Mouse (Mus musculus) thymus, adult 2 months (tissue): ENCODE measurements around the gene Tnpo2.

Experiments used
- CTCF ChIP-seq: fragments of 200-500 bp; IDR thresholded peaks from 2 replicates; pipeline ENCODE4 v1.5.1; 2012; ENCODE audit warnings: mild to moderate bottlenecking, control low read depth, low read length, moderate library complexity, borderline replicate concordance; ENCODE audit not compliant: control insufficient read depth, poor library complexity, insufficient read depth; ENCODE audit errors: extremely low read depth
- POLR2A ChIP-seq: fragments of 200-500 bp; IDR thresholded peaks from 2 replicates; pipeline ENCODE4 v1.6.1; 2012; ENCODE audit warnings: mild to moderate bottlenecking, low read length, control low read depth, moderate library complexity; ENCODE audit not compliant: control insufficient read depth, poor library complexity, insufficient read depth; ENCODE audit errors: extremely low read depth

DNA sequence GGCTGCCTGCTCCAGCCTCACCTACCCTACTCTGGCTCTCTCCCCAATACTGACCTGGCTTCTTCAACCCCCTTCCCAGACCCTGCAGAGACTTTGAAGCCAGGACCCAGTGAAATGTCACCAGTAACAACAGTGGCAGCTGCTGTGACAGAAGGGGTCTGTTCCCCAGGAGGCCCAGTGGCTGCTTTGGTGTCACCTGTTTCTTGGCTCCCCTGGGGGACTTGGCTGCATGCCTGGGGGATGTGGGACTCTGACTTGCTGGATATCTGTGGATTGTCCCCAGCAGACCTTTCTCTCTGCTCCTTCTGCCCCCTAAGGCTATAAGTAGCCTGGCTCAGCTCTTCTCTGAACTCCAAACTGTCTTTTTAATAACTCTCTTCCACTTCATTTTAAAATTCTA, 31.3 kb downstream of the Tnpo2 start, which contains the start of gene Gm5741:
- TF ChIP-seq POLR2A (no peak), CTCF (no peak)
